Mouse (Mus musculus) embryonic facial prominence, embryonic 12.5 days (tissue): Measurements from ENCODE around the gene Pdcd7. TPM values are rescaled to one million over a fixed set of nuclear protein-coding genes. Genes with fewer than 3 reads are reported as not detected.
"Not testable (repeated sequence)": the region's sequence is repeated elsewhere in the genome, so short reads cannot be mapped to it uniquely, and the experiment has no call there.

Source experiments
- ATAC-seq: fragments of 200-750 bp; cut with Nextera tagmentation; 2 replicates; pipeline ENCODE4 v1.8.0; 2017; ENCODE audit not compliant: insufficient number of reproducible peaks, insufficient read depth, low FRiP score, low TSS enrichment
- H3K27ac ChIP-seq: fragments of 300-500 bp; sonication (generic); 2 replicates; pipeline ENCODE4 v1.5.1; 2016; ENCODE audit warnings: mild to moderate bottlenecking
- H3K27me3 ChIP-seq: fragments of 300-500 bp; sonication (generic); 2 replicates; pipeline ENCODE4 v1.6.1; 2016; ENCODE audit warnings: mild to moderate bottlenecking, moderate library complexity
- H3K36me3 ChIP-seq: fragments of 300-500 bp; sonication (generic); 2 replicates; pipeline ENCODE4 v1.6.1; 2016; ENCODE audit warnings: mild to moderate bottlenecking
- H3K4me1 ChIP-seq: fragments of 300-500 bp; sonication (generic); 2 replicates; pipeline ENCODE4 v1.6.1; 2016
- H3K4me2 ChIP-seq: fragments of 300-500 bp; sonication (generic); replicated peaks from 2 replicates; pipeline ENCODE4 v1.6.1; 2016; ENCODE audit warnings: mild to moderate bottlenecking, moderate library complexity
- H3K4me3 ChIP-seq: fragments of 300-500 bp; sonication (generic); 2 replicates; pipeline ENCODE4 v1.5.1; 2016; ENCODE audit warnings: mild to moderate bottlenecking
- H3K9ac ChIP-seq: fragments of 300-500 bp; sonication (generic); 2 replicates; pipeline ENCODE4 v1.6.1; 2016; ENCODE audit warnings: mild to moderate bottlenecking, moderate library complexity
- H3K9me3 ChIP-seq: fragments of 300-500 bp; sonication (generic); 2 replicates; pipeline ENCODE4 v1.6.1; 2016; ENCODE audit warnings: mild to moderate bottlenecking, moderate library complexity
- WGBS: fragments of 180-500 bp; shearing (Covaris S2); methylation state at CpG from one replicate; pipeline ENCODE4 v1.1.7; 2016; 5-methylcytosine and 5-hydroxymethylcytosine counted together
- polyA plus RNA-seq: library from polyadenylated mRNA; unstranded; fragments of >200 nt; fragmentation: Nextera tagmentation; extraction: Ambion mirVana; gene quantifications from 2 replicates; pipeline ENCODE4 v1.2.1, GENCODE M21; 2016

The Pdcd7 gene
- polyA plus RNA-seq, 1 experiment from 2014 or later, result 17.1 TPM

GRCm38 (mm10) chr9:65322255-65322900 is 23.5 kb upstream of the Pdcd7 start:
- Histone ChIP-seq H3K27ac (no peak overlapping the region), H3K9ac (no peak overlapping the region), H3K4me3 (no peak overlapping the region), H3K4me2 (no peak overlapping the region), H3K9me3 (no peaks in the 10 kb centered on the region), H3K4me1 (no peaks in the 10 kb centered on the region), H3K27me3 (no peaks in the 10 kb centered on the region), H3K36me3 (peaks cover 63% of the 10 kb centered on the region)
- ATAC-seq, result no peak
- WGBS, result 87% methylated on average over 11 of the region's 11 CpGs

GRCm38 (mm10) chr9:65325971-65326370 is 19.9 kb upstream of the Pdcd7 start:
- no peak for ATAC-seq
- Histone ChIP-seq H3K9me3 (no peaks in the 10 kb centered on the region), H3K36me3 (peaks cover 68% of the 10 kb centered on the region)

GRCm38 (mm10) chr9:65327371-65327770 is 18.5 kb upstream of the Pdcd7 start:
- Histone ChIP-seq H3K9ac (no peak overlapping the region), H3K4me1 (no peaks in the 10 kb centered on the region), H3K36me3 (peaks cover 68% of the 10 kb centered on the region), H3K4me3 (no peak overlapping the region), H3K9me3 (no peaks in the 10 kb centered on the region), H3K27ac (no peak overlapping the region), H3K4me2 (no peak overlapping the region), H3K27me3 (no peaks in the 10 kb centered on the region)
- ATAC-seq, result no peak
- WGBS, result 93% methylated on average over 2 of the region's 2 CpGs

More at GRCm38 (mm10) chr9:65325971-65326370, 19.9 kb upstream of the Pdcd7 start:
- Histone ChIP-seq H3K4me2 (no peak overlapping the region), H3K4me1 (no peaks in the 10 kb centered on the region), H3K27me3 (no peaks in the 10 kb centered on the region), H3K9ac (no peak overlapping the region), H3K27ac (no peak overlapping the region), H3K4me3 (no peak overlapping the region)

GRCm38 (mm10) chr9:65333958-65334357 is 11.9 kb upstream of the Pdcd7 start:
- H3K27ac ChIP-seq, result no peak overlapping the region
- H3K4me2 ChIP-seq, result no peak overlapping the region
- ATAC-seq, result no peak
- H3K36me3 ChIP-seq, result peaks cover 18% of the 10 kb centered on the region
- no peak overlapping the region for H3K4me3 ChIP-seq
- no peaks in the 10 kb centered on the region for H3K9me3 ChIP-seq
- no peaks in the 10 kb centered on the region for H3K4me1 ChIP-seq
- WGBS, result 95% methylated on average over 5 of the region's 5 CpGs
- no peaks in the 10 kb centered on the region for H3K27me3 ChIP-seq
- H3K9ac ChIP-seq, result no peak overlapping the region

GRCm38 (mm10) chr9:65339146-65339545 is 6.8 kb upstream of the Pdcd7 start:
- WGBS, result 83% methylated on average over 4 of the region's 4 CpGs
- no peak overlapping the region for H3K27ac ChIP-seq
- no peaks in the 10 kb centered on the region for H3K9me3 ChIP-seq
- no peak overlapping the region for H3K9ac ChIP-seq
- no peak for ATAC-seq
- H3K36me3 ChIP-seq, result no peaks in the 10 kb centered on the region
- no peaks in the 10 kb centered on the region for H3K4me1 ChIP-seq
- no peaks in the 10 kb centered on the region for H3K27me3 ChIP-seq
- H3K4me2 ChIP-seq, result no peak overlapping the region
- H3K4me3 ChIP-seq, result no peak overlapping the region

- no peak for ATAC-seq
- H3K4me1 ChIP-seq, result no peaks in the 10 kb centered on the region
- no peak overlapping the region for H3K27ac ChIP-seq
- no peaks in the 10 kb centered on the region for H3K36me3 ChIP-seq
- peaks cover 4% of the 10 kb centered on the region; the same call in 1 of the 2 replicates for H3K9me3 ChIP-seq
- no peak overlapping the region for H3K9ac ChIP-seq
- no peak overlapping the region for H3K4me3 ChIP-seq
- H3K27me3 ChIP-seq, result no peaks in the 10 kb centered on the region
- H3K4me2 ChIP-seq, result no peak overlapping the region
- 76% methylated on average over 2 of the region's 2 CpGs for WGBS
Measured at GRCm38 (mm10) chr9:65340414-65340813, 5.5 kb upstream of the Pdcd7 start.

GRCm38 (mm10) chr9:65345439-65345838 is 465 bp upstream of the Pdcd7 start:
- WGBS, result 74% methylated on average over 11 of the region's 11 CpGs
- peak overlapping the region; percentile 99; the same call in 1 of the 2 replicates for H3K9ac ChIP-seq
- peak overlapping the region; percentile 93 for H3K27ac ChIP-seq
- peak overlapping the region; percentile 89 for H3K4me2 ChIP-seq
- H3K36me3 ChIP-seq, H3K9me3 ChIP-seq, ATAC-seq, H3K27me3 ChIP-seq: not testable (repeated sequence)
- peak overlapping the region; percentile 100 for H3K4me3 ChIP-seq
- H3K4me1 ChIP-seq, result peaks cover 12% of the 10 kb centered on the region

- Histone ChIP-seq H3K4me1 (peaks cover 12% of the 10 kb centered on the region), H3K4me2 (peak overlapping the region; percentile 89), H3K27ac (peak overlapping the region; percentile 93), H3K9ac (peak overlapping the region; percentile 99), H3K9me3 (peaks cover 4% of the 10 kb centered on the region; the same call in 1 of the 2 replicates), H3K4me3 (peak overlapping the region; percentile 100), H3K27me3 (no peaks in the 10 kb centered on the region), H3K36me3 (no peaks in the 10 kb centered on the region)
- ATAC-seq, result peak; percentile 79
- under 1% methylated on average over 77 of the region's 77 CpGs for WGBS
Measured at GRCm38 (mm10) chr9:65346476-65347111, 690 bp downstream of the Pdcd7 start.

- Histone ChIP-seq H3K9ac (peak overlapping the region; percentile 99), H3K4me2 (peak overlapping the region; percentile 89), H3K4me1 (peaks cover 12% of the 10 kb centered on the region), H3K27ac (peak overlapping the region; percentile 93; the same call in 1 of the 2 replicates), H3K9me3 (peaks cover 4% of the 10 kb centered on the region; the same call in 1 of the 2 replicates), H3K4me3 (peak overlapping the region; percentile 100), H3K36me3 (no peaks in the 10 kb centered on the region), H3K27me3 (no peaks in the 10 kb centered on the region)
- no peak for ATAC-seq
- 43% methylated on average over 8 of the region's 8 CpGs for WGBS
Measured at GRCm38 (mm10) chr9:65347112-65347850, 1.4 kb downstream of the Pdcd7 start.

GRCm38 (mm10) chr9:65353251-65353650 is 7.3 kb downstream of the Pdcd7 start:
- no peak for ATAC-seq
- Histone ChIP-seq H3K4me2 (no peak overlapping the region), H3K27me3 (no peaks in the 10 kb centered on the region), H3K9me3 (no peaks in the 10 kb centered on the region), H3K4me1 (no peaks in the 10 kb centered on the region), H3K36me3 (peaks cover 30% of the 10 kb centered on the region), H3K4me3 (no peak overlapping the region), H3K27ac (no peak overlapping the region), H3K9ac (no peak overlapping the region)
- WGBS, result 87% methylated on average over 5 of the region's 5 CpGs

GRCm38 (mm10) chr9:65356561-65356960 is 10.7 kb downstream of the Pdcd7 start:
- Histone ChIP-seq H3K4me2 (no peak overlapping the region), H3K27me3 (no peaks in the 10 kb centered on the region), H3K4me3 (no peak overlapping the region), H3K9me3 (no peaks in the 10 kb centered on the region), H3K9ac (no peak overlapping the region), H3K27ac (no peak overlapping the region), H3K4me1 (no peaks in the 10 kb centered on the region), H3K36me3 (peaks cover 59% of the 10 kb centered on the region)
- no peak for ATAC-seq
- WGBS, result 87% methylated on average over 7 of the region's 7 CpGs

GRCm38 (mm10) chr9:65356971-65357370 is 11.1 kb downstream of the Pdcd7 start:
- WGBS, result 88% methylated on average over 2 of the region's 2 CpGs
- H3K9me3 ChIP-seq, result no peaks in the 10 kb centered on the region
- no peaks in the 10 kb centered on the region for H3K27me3 ChIP-seq
- H3K27ac ChIP-seq, result no peak overlapping the region
- no peaks in the 10 kb centered on the region for H3K4me1 ChIP-seq
- no peak overlapping the region for H3K4me2 ChIP-seq
- H3K36me3 ChIP-seq, result peaks cover 61% of the 10 kb centered on the region
- no peak overlapping the region for H3K4me3 ChIP-seq
- no peak for ATAC-seq
- no peak overlapping the region for H3K9ac ChIP-seq
